Mouse (Mus musculus) liver, embryonic 14.5 days (tissue): Measurements from ENCODE around the gene Elp5. TPM values are rescaled to one million over a fixed set of nuclear protein-coding genes. Genes with fewer than 3 reads are reported as not detected.
A peak's percentile ranks its signal among the peaks of the same experiment; 100 is the strongest.
"Not testable (repeated sequence)": the region's sequence is repeated elsewhere in the genome, so short reads cannot be mapped to it uniquely, and the experiment has no call there.

Source experiments
- ATAC-seq: fragments of 200-750 bp; cut with Nextera tagmentation; 2 replicates; pipeline ENCODE4 v1.8.0; 2017; ENCODE audit warnings: moderate number of reproducible peaks, mild to moderate bottlenecking, moderate library complexity; ENCODE audit not compliant: insufficient read depth
- DNase-seq, 3 experiments: peaks; one replicate each; pipeline ENCODE4 v3.0.0-alpha.2; 2012 to 2013; ENCODE audit warnings: low read depth in 3 of 3, low spot score in 3 of 3
- H3K27ac ChIP-seq: fragments of 300-500 bp; sonication (generic); 2 replicates; pipeline ENCODE4 v1.5.1; 2014; ENCODE audit warnings: moderate library complexity, mild to moderate bottlenecking, control low read depth, inconsistent platforms
- H3K27me3 ChIP-seq: fragments of 300-500 bp; sonication (generic); 2 replicates; pipeline ENCODE4 v1.6.1; 2014; ENCODE audit warnings: mild to moderate bottlenecking, low read length, moderate library complexity; ENCODE audit not compliant: control insufficient read depth, insufficient read depth
- H3K36me3 ChIP-seq: fragments of 300-500 bp; sonication (generic); replicated peaks from 2 replicates; pipeline ENCODE4 v1.6.1; 2014; ENCODE audit warnings: low read depth; ENCODE audit not compliant: control insufficient read depth, insufficient read depth
- H3K4me1 ChIP-seq, 2 experiments: fragments of 200-500 bp in 1 of 2; fragments of 300-500 bp in 1 of 2; sonication (generic) in 1 of 2; replicated peaks; 2 replicates each; pipeline ENCODE4 v1.6.1; 2012 to 2014; ENCODE audit warnings: antibody characterized with exemption in 1 of 2, inconsistent platforms in 1 of 2, low read length in 1 of 2; ENCODE audit not compliant: control insufficient read depth in 2 of 2, insufficient read depth in 2 of 2
- H3K4me2 ChIP-seq: fragments of 300-500 bp; sonication (generic); 2 replicates; pipeline ENCODE4 v1.6.1; 2014; ENCODE audit warnings: low read depth, mild to moderate bottlenecking, control low read depth, moderate library complexity
- H3K4me3 ChIP-seq, 2 experiments: fragments of 200-500 bp in 1 of 2; fragments of 300-500 bp in 1 of 2; sonication (generic) in 1 of 2; 2 replicates each; pipeline ENCODE4 v1.5.1; 2012 to 2014; ENCODE audit warnings: low read depth in 2 of 2, low read length in 2 of 2, mild to moderate bottlenecking in 2 of 2, control low read depth in 1 of 2, inconsistent platforms in 1 of 2, moderate library complexity in 1 of 2; ENCODE audit not compliant: insufficient read depth in 1 of 2
- H3K9ac ChIP-seq: fragments of 300-500 bp; sonication (generic); replicated peaks from 2 replicates; pipeline ENCODE4 v1.6.1; 2014; ENCODE audit warnings: mild to moderate bottlenecking, control low read depth, moderate library complexity
- H3K9me3 ChIP-seq: fragments of 300-500 bp; sonication (generic); 2 replicates; pipeline ENCODE4 v1.6.1; 2016; ENCODE audit warnings: low read length, mixed read lengths; ENCODE audit not compliant: control insufficient read depth
- CTCF ChIP-seq: IDR thresholded peaks from 2 replicates; pipeline ENCODE4 v1.5.1; 2016; ENCODE audit warnings: antibody characterized with exemption, low read depth, control low read depth
- EP300 ChIP-seq: IDR thresholded peaks from 2 replicates; pipeline ENCODE4 v1.6.1; 2016; ENCODE audit warnings: antibody characterized with exemption, low read depth
- WGBS: fragments of 180-500 bp; shearing (Covaris S2); extraction: QIAGEN DNeasy Blood & Tissue Kit; methylation state at CpG from one replicate; pipeline ENCODE4 v1.1.7; 2014; ENCODE audit not compliant: insufficient replicate concordance; 5-methylcytosine and 5-hydroxymethylcytosine counted together
- polyA plus RNA-seq, 2 experiments: library from polyadenylated mRNA; depleted of rRNA in 1 of 2; stranded (reverse) in 1 of 2; unstranded in 1 of 2; fragments of >200 nt; fragmentation: Nextera tagmentation in 1 of 2; extraction: Ambion mirVana in 1 of 2; gene quantifications; 2 replicates each; pipeline versions ENCODE4 v1.2.1 to v1.2.3; 2012 to 2014

Gene Elp5
- polyA plus RNA-seq, 2 experiments: 44.0 to 70.2 TPM

DNA sequence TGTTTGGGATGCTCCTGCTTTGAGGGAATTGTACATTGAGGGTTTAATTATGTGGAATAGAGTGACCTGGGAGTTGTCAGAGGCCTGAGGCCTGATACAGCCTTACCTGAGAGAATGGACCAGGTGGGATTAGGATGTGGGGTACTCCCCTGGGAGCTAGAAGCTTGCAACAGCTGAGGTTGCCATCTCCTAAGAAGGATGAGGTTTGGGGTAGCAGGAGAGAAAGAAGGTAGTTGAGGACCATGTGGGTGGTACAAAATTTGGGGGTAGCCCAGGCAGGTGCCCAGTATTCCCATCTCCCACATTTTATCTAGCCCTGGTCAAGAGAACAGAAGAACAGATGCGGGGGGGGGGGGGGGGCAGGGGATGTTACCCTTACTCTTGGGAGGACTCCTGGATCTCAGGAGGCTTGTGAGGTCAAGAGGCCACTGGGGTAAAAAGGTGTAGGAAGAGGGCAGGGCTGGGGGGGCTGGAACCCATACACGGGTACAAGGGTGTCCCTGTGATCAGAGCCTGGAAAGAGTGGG is 37.2 kb upstream of the Elp5 start:
- ATAC-seq (no peak), DNase-seq (no peak)
- H3K36me3 ChIP-seq: no peaks in the 10 kb centered on the region
- H3K4me3 ChIP-seq: no peak overlapping the region
- no peaks in the 10 kb centered on the region for H3K9me3 ChIP-seq
- TF ChIP-seq EP300: no peak
- no peak for TF ChIP-seq CTCF
- no peak overlapping the region for H3K27ac ChIP-seq
- H3K9ac ChIP-seq: no peak overlapping the region
- H3K4me2 ChIP-seq: no peak overlapping the region
- H3K27me3 ChIP-seq: peaks cover 18% of the 10 kb centered on the region
- H3K4me1 ChIP-seq: peaks cover 11 to 18% of the 10 kb centered on the region in 2 experiments
- 0% methylated on average over 1 of the region's 2 CpGs for WGBS

DNA sequence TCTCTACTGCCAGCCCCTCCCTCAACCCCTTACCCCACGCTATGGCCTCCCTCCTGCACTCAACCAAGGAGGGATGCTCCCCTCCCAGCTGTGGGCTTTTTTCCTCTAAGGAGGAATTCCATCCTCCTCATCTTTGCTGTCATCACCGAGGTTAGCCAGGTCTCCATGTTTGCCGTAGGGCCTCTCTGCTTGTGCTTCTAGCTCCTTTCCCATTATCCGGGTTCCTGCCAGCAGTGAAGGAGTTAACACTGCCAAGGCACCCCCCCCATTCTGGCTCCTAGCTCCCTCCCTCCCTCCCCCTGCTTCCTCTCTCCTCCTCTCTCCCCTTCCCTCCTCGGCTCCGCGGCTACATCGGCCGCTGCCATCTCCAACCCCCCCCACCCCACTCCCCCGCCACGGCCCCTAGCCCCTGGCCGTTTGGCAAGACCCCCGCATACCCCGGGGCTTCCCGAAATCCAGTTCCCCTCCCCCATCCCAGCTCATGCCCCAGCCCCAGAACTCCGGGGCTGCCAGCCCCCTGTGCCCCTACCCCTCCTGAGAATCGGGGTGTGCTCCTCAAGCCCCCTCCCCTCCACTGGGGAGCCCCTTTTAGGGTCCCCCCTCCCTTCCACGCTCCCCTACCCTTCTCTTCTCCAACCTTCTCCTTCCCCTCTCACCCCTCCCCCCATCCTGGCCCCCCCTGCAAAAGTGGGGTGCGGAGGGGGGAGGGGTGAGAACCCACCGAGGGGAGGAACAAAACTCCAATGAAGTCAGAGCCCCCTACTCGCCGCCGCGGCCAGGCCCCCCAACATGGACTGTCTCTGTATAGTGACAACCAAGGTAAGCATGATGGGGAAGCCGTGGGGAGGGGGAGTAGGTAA is 36.0 kb upstream of the Elp5 start:
- Histone ChIP-seq H3K4me1 (peaks cover 14 to 18% of the 10 kb centered on the region in 2 experiments), H3K36me3 (no peaks in the 10 kb centered on the region), H3K4me3 (peak overlapping the region; percentile 33 to 46), H3K9ac (peak overlapping the region; percentile 40), H3K9me3 (no peaks in the 10 kb centered on the region), H3K4me2 (peak overlapping the region; percentile 58), H3K27ac (no peak overlapping the region), H3K27me3 (peaks cover 6% of the 10 kb centered on the region)
- WGBS: 3% methylated on average over 25 of the region's 25 CpGs
- TF ChIP-seq CTCF: no peak
- TF ChIP-seq EP300: no peak
- no peak for DNase-seq
- ATAC-seq: no peak

DNA sequence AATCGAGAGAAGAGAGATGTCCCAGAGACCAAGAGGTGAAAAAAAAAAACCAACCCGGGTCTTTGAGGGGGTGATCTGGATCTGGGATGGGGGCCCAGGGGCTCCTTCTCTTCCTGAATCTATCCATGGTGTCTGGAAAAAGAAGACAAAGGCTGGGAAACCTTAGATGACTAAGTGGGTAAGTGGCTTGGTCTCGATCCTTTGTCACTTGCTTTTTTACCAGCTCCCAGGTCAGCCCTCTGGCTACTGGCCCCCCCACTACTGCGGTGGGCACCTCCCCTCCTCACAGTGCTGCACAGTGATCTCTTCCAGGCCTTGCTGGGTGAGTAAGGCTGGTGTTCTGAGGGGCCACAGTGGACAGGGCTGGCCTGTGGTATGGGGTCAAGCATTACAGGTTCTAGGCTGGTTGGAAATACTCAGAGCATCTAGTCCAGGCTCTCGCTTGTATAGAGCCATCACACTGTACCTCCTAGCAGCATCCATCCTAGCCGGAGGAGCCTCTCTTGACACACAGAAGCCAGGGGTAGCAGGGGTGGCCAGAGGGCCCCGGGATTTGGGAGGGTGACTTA is 35.0 kb upstream of the Elp5 start:
- Histone ChIP-seq H3K4me3 (no peak overlapping the region), H3K36me3 (no peaks in the 10 kb centered on the region), H3K27ac (no peak overlapping the region), H3K4me2 (no peak overlapping the region), H3K4me1 (peaks cover 14 to 18% of the 10 kb centered on the region in 2 experiments), H3K9ac (no peak overlapping the region), H3K9me3 (no peaks in the 10 kb centered on the region), H3K27me3 (no peaks in the 10 kb centered on the region; the same call in 1 of the 2 replicates)
- ATAC-seq (no peak), DNase-seq (no peak)
- WGBS: 51% methylated on average over 7 of the region's 7 CpGs
- TF ChIP-seq EP300 (no peak), CTCF (no peak)

DNA sequence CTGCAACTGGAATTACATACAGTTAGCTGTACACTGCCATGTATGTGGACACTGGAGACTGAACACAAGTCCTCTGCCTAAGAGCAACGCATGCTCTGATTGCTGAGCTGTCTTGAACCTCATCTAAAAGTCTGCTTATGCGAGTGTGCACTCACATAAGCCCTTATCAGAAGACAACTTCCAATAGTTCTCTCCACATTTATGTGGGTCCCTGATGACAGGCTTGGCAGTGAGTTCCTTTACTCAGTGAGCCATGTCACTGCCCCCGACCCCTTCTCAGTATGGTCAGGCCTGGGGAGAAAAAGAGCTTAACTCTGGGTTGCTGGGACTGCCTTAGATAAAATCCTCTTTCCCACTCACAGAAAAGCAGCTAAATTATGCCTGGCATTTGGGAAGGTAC is 34.4 kb upstream of the Elp5 start, which contains the start of gene Dlg4:
Gene Dlg4 (plus strand): TSS at position 274 of the 400 bp plus-strand sequence.
- no peak within 1 kb of the TSS for H3K9ac ChIP-seq
- H3K9me3 ChIP-seq: no peaks in the 10 kb centered on the region
- DNase-seq (no peak), ATAC-seq (no peak)
- no peak within 1 kb of the TSS for H3K27ac ChIP-seq
- peaks cover 14 to 16% of the 10 kb centered on the region in 2 experiments for H3K4me1 ChIP-seq
- peak within 1 kb of the TSS; percentile 61 for H3K4me2 ChIP-seq
- peaks cover 3% of the 10 kb centered on the region for H3K36me3 ChIP-seq
- H3K27me3 ChIP-seq: no peaks in the 10 kb centered on the region
- TF ChIP-seq EP300 (no peak), CTCF (no peak)
- no peak within 1 kb of the TSS for H3K4me3 ChIP-seq
- WGBS: 54% methylated on average over 3 of the region's 3 CpGs

DNA sequence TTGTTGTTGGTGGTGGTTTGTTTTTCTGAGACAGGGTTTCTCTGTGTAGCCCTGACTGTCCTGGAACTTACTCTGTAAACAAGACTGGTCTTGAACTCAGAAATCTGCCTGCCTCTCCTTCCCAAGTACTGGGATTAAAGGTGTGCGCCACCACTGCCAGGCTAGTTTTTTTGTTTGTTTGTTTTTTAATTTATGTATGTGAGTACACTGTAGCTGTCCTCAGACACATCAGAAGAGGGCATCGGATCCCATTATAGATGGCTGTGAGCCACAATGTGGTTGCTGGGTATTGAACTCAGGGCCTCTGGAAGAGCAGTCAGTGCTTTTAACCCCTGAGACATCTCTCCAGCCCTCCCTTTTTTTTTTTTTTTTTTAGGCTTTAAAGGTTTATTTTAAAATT is 33.9 kb upstream of the Elp5 start:
- 76% methylated on average over 2 of the region's 2 CpGs for WGBS
- not testable (repeated sequence) for DNase-seq
- peaks cover 13 to 15% of the 10 kb centered on the region in 2 experiments for H3K4me1 ChIP-seq

More for the DNA sequence above, 33.9 kb upstream of the Elp5 start:
- H3K9ac ChIP-seq, H3K27me3 ChIP-seq, H3K9me3 ChIP-seq, ATAC-seq, H3K36me3 ChIP-seq, H3K27ac ChIP-seq, H3K4me2 ChIP-seq, H3K4me3 ChIP-seq: not testable (repeated sequence)
